Mouse (Mus musculus) hindbrain, embryonic 14.5 days (tissue): ENCODE measurements at regions not wholly inside any gene's neighbourhood (a gene's known extent, or its start where the extent isn't known, plus 50 kb on each side); places are given as distances from the start of the nearest gene placed in this dataset.

Source experiments
- ATAC-seq: fragments of 200-750 bp; cut with Nextera tagmentation; 2 replicates; pipeline ENCODE4 v1.8.0; 2017; ENCODE audit warnings: moderate number of reproducible peaks, mild to moderate bottlenecking, moderate TSS enrichment, moderate library complexity; ENCODE audit not compliant: low FRiP score
- DNase-seq: peaks from one replicate; pipeline ENCODE4 v3.0.0-alpha.2; 2015; ENCODE audit warnings: low spot score
- H3K27ac ChIP-seq: fragments of 300-500 bp; sonication (generic); 2 replicates; pipeline ENCODE4 v1.5.1; 2014; ENCODE audit warnings: mild to moderate bottlenecking, moderate library complexity
- H3K27me3 ChIP-seq: fragments of 300-500 bp; sonication (generic); 2 replicates; pipeline ENCODE4 v1.6.1; 2014; ENCODE audit warnings: mild to moderate bottlenecking, low read length, mixed read lengths; ENCODE audit not compliant: control insufficient read depth, insufficient read depth
- H3K36me3 ChIP-seq: fragments of 300-500 bp; sonication (generic); replicated peaks from 2 replicates; pipeline ENCODE4 v1.6.1; 2014; ENCODE audit not compliant: control insufficient read depth, insufficient read depth
- H3K4me1 ChIP-seq: fragments of 300-500 bp; sonication (generic); replicated peaks from 2 replicates; pipeline ENCODE4 v1.6.1; 2014; ENCODE audit warnings: antibody characterized with exemption, low read length, mixed read lengths; ENCODE audit not compliant: control insufficient read depth, insufficient read depth
- H3K4me2 ChIP-seq: fragments of 300-500 bp; sonication (generic); replicated peaks from 2 replicates; pipeline ENCODE4 v1.6.1; 2014; ENCODE audit warnings: mild to moderate bottlenecking, moderate library complexity
- H3K4me3 ChIP-seq: fragments of 300-500 bp; sonication (generic); replicated peaks from 2 replicates; pipeline ENCODE4 v1.5.1; 2014; ENCODE audit warnings: mild to moderate bottlenecking, low read length
- H3K9ac ChIP-seq: fragments of 300-500 bp; sonication (generic); 2 replicates; pipeline ENCODE4 v1.6.1; 2014
- H3K9me3 ChIP-seq: fragments of 300-500 bp; sonication (generic); 2 replicates; pipeline ENCODE4 v1.6.1; 2016; ENCODE audit warnings: low read length; ENCODE audit not compliant: control insufficient read depth
- WGBS: fragments of 180-500 bp; shearing (Covaris S2); extraction: QIAGEN DNeasy Blood & Tissue Kit; methylation state at CpG from one replicate; pipeline ENCODE4 v1.1.7; 2014; 5-methylcytosine and 5-hydroxymethylcytosine counted together

GRCm38 (mm10) chr4:95398301-95398700 lies 159.0 kb upstream of the Fggy start:
- Histone ChIP-seq H3K4me1 (no peaks in the 10 kb centered on the region), H3K4me2 (no peak overlapping the region), H3K4me3 (no peak overlapping the region), H3K27ac (no peak overlapping the region), H3K36me3 (no peaks in the 10 kb centered on the region), H3K9ac (no peak overlapping the region), H3K27me3 (no peaks in the 10 kb centered on the region), H3K9me3 (no peaks in the 10 kb centered on the region)
- ATAC-seq: no peak
- no peak for DNase-seq

GRCm38 (mm10) chr4:95402273-95402672 lies 155.0 kb upstream of the Fggy start:
- no peaks in the 10 kb centered on the region for H3K27me3 ChIP-seq
- ATAC-seq (no peak), DNase-seq (no peak)
- no peaks in the 10 kb centered on the region for H3K9me3 ChIP-seq
- H3K27ac ChIP-seq: no peak overlapping the region
- 71% methylated on average over 6 of the region's 6 CpGs for WGBS
- H3K4me1 ChIP-seq: no peaks in the 10 kb centered on the region
- H3K36me3 ChIP-seq: no peaks in the 10 kb centered on the region
- H3K9ac ChIP-seq: no peak overlapping the region
- no peak overlapping the region for H3K4me3 ChIP-seq
- H3K4me2 ChIP-seq: no peak overlapping the region

GRCm38 (mm10) chr4:95417075-95417474 lies 140.2 kb upstream of the Fggy start:
- H3K4me2 ChIP-seq: no peak overlapping the region
- no peaks in the 10 kb centered on the region for H3K27me3 ChIP-seq
- DNase-seq (no peak), ATAC-seq (no peak)
- H3K27ac ChIP-seq: no peak overlapping the region
- no peak overlapping the region for H3K9ac ChIP-seq
- 0 out of 2 replicates have a peak, but pooled peaks cover 1% of the 10 kb centered on the region for H3K9me3 ChIP-seq
- WGBS: 27% methylated on average over 2 of the region's 2 CpGs
- no peaks in the 10 kb centered on the region for H3K4me1 ChIP-seq
- H3K4me3 ChIP-seq: no peak overlapping the region
- H3K36me3 ChIP-seq: no peaks in the 10 kb centered on the region

- Histone ChIP-seq H3K4me1 (no peaks in the 10 kb centered on the region), H3K4me2 (no peak overlapping the region), H3K27ac (no peak overlapping the region), H3K9me3 (no peaks in the 10 kb centered on the region), H3K27me3 (no peaks in the 10 kb centered on the region), H3K36me3 (no peaks in the 10 kb centered on the region), H3K4me3 (no peak overlapping the region), H3K9ac (no peak overlapping the region)
- ATAC-seq: no peak
- WGBS: 71% methylated on average over 1 of the region's 1 CpGs
- no peak for DNase-seq
These were observed 130.7 kb upstream of the Fggy start for GRCm38 (mm10) chr4:95426563-95426962.

GRCm38 (mm10) chr4:95434543-95434942 lies 122.8 kb upstream of the Fggy start:
- Histone ChIP-seq H3K27me3 (no peaks in the 10 kb centered on the region), H3K4me3 (no peak overlapping the region), H3K9ac (no peak overlapping the region), H3K4me2 (no peak overlapping the region), H3K4me1 (no peaks in the 10 kb centered on the region), H3K9me3 (no peaks in the 10 kb centered on the region), H3K27ac (no peak overlapping the region), H3K36me3 (no peaks in the 10 kb centered on the region)
- DNase-seq (peak; percentile 42), ATAC-seq (no peak)
- WGBS: 39% methylated on average over 4 of the region's 4 CpGs

GRCm38 (mm10) chr4:95435080-95435479 lies 122.2 kb upstream of the Fggy start:
- H3K4me1 ChIP-seq: no peaks in the 10 kb centered on the region
- H3K9me3 ChIP-seq: no peaks in the 10 kb centered on the region
- no peak overlapping the region for H3K4me3 ChIP-seq
- no peak overlapping the region for H3K27ac ChIP-seq
- 71% methylated on average over 4 of the region's 4 CpGs for whole genome bisulfite sequencing
- ATAC-seq (no peak), DNase-seq (no peak)
- no peaks in the 10 kb centered on the region for H3K36me3 ChIP-seq
- no peaks in the 10 kb centered on the region for H3K27me3 ChIP-seq
- H3K4me2 ChIP-seq: no peak overlapping the region
- H3K9ac ChIP-seq: no peak overlapping the region

GRCm38 (mm10) chr4:95439834-95440233 lies 117.5 kb upstream of the Fggy start:
- DNase-seq: no peak
- 11% methylated on average over 1 of the region's 1 CpGs for WGBS
- Histone ChIP-seq H3K9ac (no peak overlapping the region), H3K27ac (no peak overlapping the region), H3K36me3 (no peaks in the 10 kb centered on the region), H3K9me3 (no peaks in the 10 kb centered on the region), H3K27me3 (no peaks in the 10 kb centered on the region), H3K4me2 (no peak overlapping the region), H3K4me1 (no peaks in the 10 kb centered on the region), H3K4me3 (no peak overlapping the region)
- ATAC-seq: no peak

GRCm38 (mm10) chr4:95443854-95444811 lies 113.2 kb upstream of the Fggy start:
- Histone ChIP-seq H3K9ac (no peak overlapping the region), H3K36me3 (no peaks in the 10 kb centered on the region), H3K9me3 (no peaks in the 10 kb centered on the region), H3K27ac (no peak overlapping the region), H3K4me1 (no peaks in the 10 kb centered on the region), H3K4me2 (no peak overlapping the region), H3K4me3 (no peak overlapping the region), H3K27me3 (no peaks in the 10 kb centered on the region)
- 70% methylated on average over 12 of the region's 12 CpGs for WGBS
- no peak for DNase-seq
- ATAC-seq: no peak

GRCm38 (mm10) chr4:95450286-95450685 lies 107.0 kb upstream of the Fggy start:
- H3K27me3 ChIP-seq: no peaks in the 10 kb centered on the region
- no peak overlapping the region for H3K4me2 ChIP-seq
- DNase-seq (no peak), ATAC-seq (no peak)
- H3K9ac ChIP-seq: no peak overlapping the region
- H3K4me3 ChIP-seq: no peak overlapping the region
- H3K9me3 ChIP-seq: no peaks in the 10 kb centered on the region
- H3K36me3 ChIP-seq: no peaks in the 10 kb centered on the region
- H3K27ac ChIP-seq: no peak overlapping the region
- WGBS: 97% methylated on average over 1 of the region's 1 CpGs
- no peaks in the 10 kb centered on the region for H3K4me1 ChIP-seq
